Comparison of ENCODE assay signal across 27 mouse cellular contexts in genomic region chr3:38186503-38186902, GRCm38 (mm10).
DNase-seq lines count a peak whose midpoint lies in the region; ATAC-seq and TF ChIP-seq lines count a peak whose summit lies in the region.
"Had no signal": no experiment of that assay in that cellular context is flagged by ENCODE, and none has a peak within 500 bp of the region (broad histone marks: within the 10 kb centered on the region; RNA-seq: fewer than 3 reads in every experiment).

No protein-coding gene starts in this region.

- TF ChIP-seq EP300 in liver, embryonic 14.5 days (IDR thresholded peaks at IDR 0.05; ENCODE audit: low read depth) = peak; percentile 64
- peak; percentile 61 for TF ChIP-seq EP300 in liver, postnatal 0 days (IDR thresholded peaks at IDR 0.05; ENCODE audit: low read depth)

- no peak overlapping the region for H3K27ac ChIP-seq in liver, embryonic 14.5 days
- H3K27ac ChIP-seq in liver, postnatal 0 days (ENCODE audit: low read depth) = no peak overlapping the region
- no peak overlapping the region for H3K27ac ChIP-seq in forebrain, embryonic 11.5 days (ENCODE audit: low read depth, low read length)
- H3K27ac ChIP-seq: embryonic facial prominence, embryonic 12.5 days; embryonic facial prominence, embryonic 15.5 days; forebrain, embryonic 12.5 days; forebrain, embryonic 15.5 days; heart, embryonic 15.5 days; hindbrain, embryonic 14.5 days; hindbrain, postnatal 0 days had no signal

- H3K9me3 ChIP-seq in G1E (replicated peaks) = no peaks in the 10 kb centered on the region
- no peaks in the 10 kb centered on the region for H3K9me3 ChIP-seq in liver, embryonic 14.5 days (ENCODE audit: control insufficient read depth, low read length)
- H3K9me3 ChIP-seq in liver, postnatal 0 days (ENCODE audit: low read length) = no peaks in the 10 kb centered on the region
- H3K9me3 ChIP-seq in forebrain, embryonic 11.5 days (ENCODE audit: control insufficient read depth, low read length) = no peaks in the 10 kb centered on the region
- H3K9me3 ChIP-seq: embryonic facial prominence, embryonic 12.5 days; embryonic facial prominence, embryonic 15.5 days; forebrain, embryonic 12.5 days; forebrain, embryonic 15.5 days; heart, embryonic 12.5 days; heart, embryonic 15.5 days had no signal

- H3K27me3 ChIP-seq in G1E (ENCODE audit: insufficient read depth, low read length) = no peaks in the 10 kb centered on the region
- H3K27me3 ChIP-seq in liver, embryonic 14.5 days (ENCODE audit: control insufficient read depth, insufficient read depth, low read length) = no peaks in the 10 kb centered on the region
- no peaks in the 10 kb centered on the region for H3K27me3 ChIP-seq in liver, postnatal 0 days (ENCODE audit: insufficient read depth, low read length)
- H3K27me3 ChIP-seq in forebrain, embryonic 11.5 days (ENCODE audit: control insufficient read depth, insufficient read depth, low read length) = no peaks in the 10 kb centered on the region
- H3K27me3 ChIP-seq: CH12.LX; embryonic facial prominence, embryonic 12.5 days; embryonic facial prominence, embryonic 15.5 days; forebrain, embryonic 12.5 days; forebrain, embryonic 15.5 days; heart, embryonic 12.5 days; heart, embryonic 15.5 days had no signal

- H3K36me3 ChIP-seq in G1E (replicated peaks) = no peaks in the 10 kb centered on the region
- H3K36me3 ChIP-seq in liver, embryonic 14.5 days (replicated peaks; ENCODE audit: control insufficient read depth, insufficient read depth, low read depth) = no peaks in the 10 kb centered on the region
- no peaks in the 10 kb centered on the region for H3K36me3 ChIP-seq in liver, postnatal 0 days (replicated peaks; ENCODE audit: insufficient read depth, low read length)
- H3K36me3 ChIP-seq in forebrain, embryonic 11.5 days (ENCODE audit: control insufficient read depth, insufficient read depth, low read length) = no peaks in the 10 kb centered on the region
- H3K36me3 ChIP-seq: embryonic facial prominence, embryonic 12.5 days; embryonic facial prominence, embryonic 15.5 days; forebrain, embryonic 12.5 days; forebrain, embryonic 15.5 days; heart, embryonic 12.5 days; heart, embryonic 15.5 days had no signal

- intact Hi-C loops in left cerebral cortex, postnatal 14 days (cut with DNase I) = no loop called here

- DNase-seq in G1E (ENCODE audit: low spot score) = peak; percentile 48
- peak; percentile 5 for DNase-seq in c-Kit-positive CD71-positive TER-119-positive erythroid progenitor cells, embryonic 14.5 days (ENCODE audit: low spot score)
- DNase-seq in liver, embryonic 14.5 days (ENCODE audit: low read depth in 3 of 3, low spot score in 3 of 3) = peak in 2 of 3 experiments; percentile 2 to 13
- no peak for DNase-seq in liver, postnatal 0 days
- DNase-seq in right cerebral cortex, postnatal 4 days = no peak
- DNase-seq in left cerebral cortex, postnatal 14 days (ENCODE audit: low spot score in 2 of 2) = no peak
- DNase-seq in forebrain, embryonic 11.5 days (ENCODE audit: low spot score) = no peak
- no peak for DNase-seq in embryo, embryonic 9.5 days (ENCODE audit: extremely low spot score)
- DNase-seq: adrenal gland, adult 2 months; adrenal gland, postnatal 14 days; B cell, adult 2 months; cerebellum, adult 18-20 months; cerebellum, adult 9-10 months; cerebellum, postnatal 14 days; gastrocnemius, postnatal 25 days; heart, adult 18-20 months; heart, postnatal 10 days; heart, postnatal 4 days had no signal

- TF ChIP-seq CTCF in G1E (IDR thresholded peaks at IDR 0.05; ENCODE audit: low read depth, low read length) = no peak
- no peak for TF ChIP-seq CTCF in liver, embryonic 14.5 days (IDR thresholded peaks at IDR 0.05; ENCODE audit: low read depth)
- no peak for TF ChIP-seq CTCF in liver, postnatal 0 days (IDR thresholded peaks at IDR 0.05; ENCODE audit: low read depth)

- no peak overlapping the region for H3K9ac ChIP-seq in liver, embryonic 14.5 days (replicated peaks)
- no peak overlapping the region for H3K9ac ChIP-seq in liver, postnatal 0 days (replicated peaks)
- H3K9ac ChIP-seq in forebrain, embryonic 11.5 days (ENCODE audit: low read length) = no peak overlapping the region
- H3K9ac ChIP-seq: embryonic facial prominence, embryonic 12.5 days; embryonic facial prominence, embryonic 15.5 days; forebrain, embryonic 12.5 days; forebrain, embryonic 15.5 days; heart, embryonic 12.5 days; heart, embryonic 15.5 days; hindbrain, embryonic 14.5 days had no signal

- WGBS in liver, embryonic 14.5 days (ENCODE audit: insufficient replicate concordance) = 26% methylated on average over 1 of the region's 1 CpGs
- 67% methylated on average over 1 of the region's 1 CpGs for WGBS in liver, postnatal 0 days (ENCODE audit: insufficient replicate concordance)
- 76% methylated on average over 1 of the region's 1 CpGs for WGBS in forebrain, embryonic 11.5 days

- no peak overlapping the region; the same call in 1 of the 2 replicates for H3K4me3 ChIP-seq in G1E (ENCODE audit: low read depth, low read length)
- no peak overlapping the region for H3K4me3 ChIP-seq in liver, embryonic 14.5 days (ENCODE audit: insufficient read depth in 1 of 2, low read depth in 2 of 2, low read length in 2 of 2)
- no peak overlapping the region for H3K4me3 ChIP-seq in liver, postnatal 0 days (ENCODE audit: low read depth, low read length)
- no peak overlapping the region for H3K4me3 ChIP-seq in forebrain, embryonic 11.5 days (ENCODE audit: low read depth, low read length)
- H3K4me3 ChIP-seq: embryonic facial prominence, embryonic 12.5 days; embryonic facial prominence, embryonic 15.5 days; forebrain, embryonic 12.5 days; forebrain, embryonic 15.5 days; heart, embryonic 12.5 days; heart, embryonic 15.5 days had no signal

- peaks cover 47% of the 10 kb centered on the region for H3K4me1 ChIP-seq in G1E (ENCODE audit: insufficient read depth, low read depth, low read length)
- peaks cover 0 to 9% of the 10 kb centered on the region in 2 experiments; a peak in 2 of 4 replicates for H3K4me1 ChIP-seq in liver, embryonic 14.5 days (replicated peaks; ENCODE audit: control insufficient read depth in 2 of 2, insufficient read depth in 2 of 2, low read length in 1 of 2)
- H3K4me1 ChIP-seq in liver, postnatal 0 days (ENCODE audit: insufficient read depth) = no peaks in the 10 kb centered on the region
- no peaks in the 10 kb centered on the region for H3K4me1 ChIP-seq in forebrain, embryonic 11.5 days (replicated peaks; ENCODE audit: control insufficient read depth, insufficient read depth, low read length)
- H3K4me1 ChIP-seq: embryonic facial prominence, embryonic 12.5 days; embryonic facial prominence, embryonic 15.5 days; forebrain, embryonic 12.5 days; forebrain, embryonic 15.5 days; heart, embryonic 12.5 days; heart, embryonic 15.5 days had no signal

- peak; percentile 94 for ATAC-seq in G1E (ENCODE audit: extremely low read depth, insufficient number of reproducible peaks, low FRiP score, poor library complexity, severe bottlenecking)
- peak; percentile 68; the same call in 1 of the 2 replicates for ATAC-seq in liver, embryonic 14.5 days (ENCODE audit: insufficient read depth)
- ATAC-seq in liver, postnatal 0 days = no peak
- ATAC-seq in forebrain, embryonic 11.5 days (replicated peaks; ENCODE audit: low FRiP score) = no peak
- ATAC-seq: forebrain, embryonic 15.5 days; hindbrain, postnatal 0 days had no signal

- H3K4me2 ChIP-seq in liver, embryonic 14.5 days (ENCODE audit: low read depth) = no peak overlapping the region
- H3K4me2 ChIP-seq in liver, postnatal 0 days (ENCODE audit: low read depth, low read length) = no peak overlapping the region
- no peak overlapping the region for H3K4me2 ChIP-seq in forebrain, embryonic 11.5 days (ENCODE audit: low read depth, low read length, severe bottlenecking)
- H3K4me2 ChIP-seq: embryonic facial prominence, embryonic 12.5 days; embryonic facial prominence, embryonic 15.5 days; forebrain, embryonic 12.5 days; forebrain, embryonic 15.5 days; heart, embryonic 12.5 days; heart, embryonic 15.5 days; hindbrain, embryonic 14.5 days had no signal

Comparison
In these comparisons a context has a peak if more than half of its experiments do, and no peak if none do; other contexts are left out.
1. ATAC-seq: peak in G1E (single experiment) and liver, embryonic 14.5 days (single experiment); none in liver, postnatal 0 days (single experiment) and forebrain, embryonic 11.5 days (single experiment).
2. DNase-seq: peak in G1E (single experiment), c-Kit-positive CD71-positive TER-119-positive erythroid progenitor cells, embryonic 14.5 days (single experiment) and liver, embryonic 14.5 days (2 of 3); none in liver, postnatal 0 days (single experiment), right cerebral cortex, postnatal 4 days (single experiment), left cerebral cortex, postnatal 14 days (0 of 2), forebrain, embryonic 11.5 days (single experiment) and embryo, embryonic 9.5 days (single experiment).